Mouse (Mus musculus): ENCODE results near the gene Ckb. TPM values are rescaled to one million over a fixed set of nuclear protein-coding genes. Genes with fewer than 3 reads are reported as not detected.
"Not testable (repeated sequence)": the region's sequence is repeated elsewhere in the genome, so short reads cannot be mapped to it uniquely, and the experiment has no call there.

The Ckb gene
- polyA plus RNA-seq, 2 experiments = 106 to 133 TPM

DNA sequence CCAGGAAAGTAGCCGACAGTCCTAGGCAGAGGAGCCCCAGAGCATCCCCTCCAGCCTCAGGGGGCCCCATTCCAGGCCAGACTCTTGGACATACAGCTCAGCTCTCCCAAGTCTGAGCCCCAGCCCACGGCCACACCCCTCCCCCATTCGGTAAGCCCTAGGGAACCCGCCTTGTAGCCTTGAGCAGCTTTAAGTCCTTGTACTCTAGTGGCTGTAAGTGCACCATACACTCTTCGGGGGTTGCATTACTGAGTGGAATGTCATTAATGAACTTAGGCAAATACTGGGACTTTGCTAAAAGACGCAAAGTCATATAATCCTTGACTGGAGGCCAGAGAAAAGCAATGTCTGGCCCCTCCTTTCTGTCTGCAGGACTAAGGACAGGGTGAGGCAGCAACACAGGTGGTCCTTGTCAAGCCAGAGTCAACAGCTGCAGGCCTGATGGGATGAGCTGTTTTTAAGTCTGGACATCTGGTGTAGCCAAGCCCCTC lies 7.9 kb downstream of the Ckb start:
- peaks cover 5% of the 10 kb centered on the region for H3K36me3 ChIP-seq (ENCODE audit: control insufficient read depth, insufficient read depth, low read length)
- no peak overlapping the region for H3K9ac ChIP-seq (ENCODE audit: low read depth, low read length, severe bottlenecking)
- H3K4me3 ChIP-seq (replicated peaks; ENCODE audit: low read length) = no peak overlapping the region
- H3K9me3 ChIP-seq (ENCODE audit: control insufficient read depth, low read length) = no peaks in the 10 kb centered on the region
- no peak overlapping the region for H3K27ac ChIP-seq (replicated peaks; ENCODE audit: low read depth, low read length)
- TF ChIP-seq POLR2A (IDR thresholded peaks at IDR 0.05; ENCODE audit: borderline replicate concordance, extremely low read depth, insufficient read depth, insufficient read length) = no peak
- H3K4me1 ChIP-seq (ENCODE audit: control insufficient read depth, insufficient read depth, low read length) = peaks cover 9% of the 10 kb centered on the region; the same call in 1 of the 2 replicates
- peak; percentile 63 for ATAC-seq (ENCODE audit: low FRiP score, low read depth)
- DNase-seq (ENCODE audit: low spot score) = peak; percentile 63
- no peak overlapping the region for H3K4me2 ChIP-seq (replicated peaks; ENCODE audit: low read depth, low read length, severe bottlenecking)
- WGBS = 40% methylated on average over 6 of the region's 6 CpGs
- no peaks in the 10 kb centered on the region for H3K27me3 ChIP-seq (ENCODE audit: control insufficient read depth, insufficient read depth, low read length)

- no peak for TF ChIP-seq POLR2A (IDR thresholded peaks at IDR 0.05; ENCODE audit: borderline replicate concordance, extremely low read depth, insufficient read depth, insufficient read length)
- DNase-seq (ENCODE audit: low spot score) (no peak), ATAC-seq (ENCODE audit: low FRiP score, low read depth) (no peak)
- H3K27ac ChIP-seq (replicated peaks; ENCODE audit: low read depth, low read length) = no peak overlapping the region
- H3K27me3 ChIP-seq (ENCODE audit: control insufficient read depth, insufficient read depth, low read length) = no peaks in the 10 kb centered on the region
- H3K4me3 ChIP-seq (replicated peaks; ENCODE audit: low read length) = no peak overlapping the region
- H3K9ac ChIP-seq (ENCODE audit: low read depth, low read length, severe bottlenecking) = no peak overlapping the region
- H3K9me3 ChIP-seq (ENCODE audit: control insufficient read depth, low read length) = no peaks in the 10 kb centered on the region
- H3K4me2 ChIP-seq (replicated peaks; ENCODE audit: low read depth, low read length, severe bottlenecking) = no peak overlapping the region
- H3K4me1 ChIP-seq (ENCODE audit: control insufficient read depth, insufficient read depth, low read length) = peaks cover 3% of the 10 kb centered on the region; the same call in 1 of the 2 replicates
- 67% methylated on average over 17 of the region's 17 CpGs for WGBS
- H3K36me3 ChIP-seq (ENCODE audit: control insufficient read depth, insufficient read depth, low read length) = peaks cover 5% of the 10 kb centered on the region
Measured at GRCm38 (mm10) chr12:111663228-111664143, 8.7 kb downstream of the Ckb start.

- ATAC-seq (ENCODE audit: low FRiP score, low read depth); H3K4me3 ChIP-seq (replicated peaks; ENCODE audit: low read length); DNase-seq (ENCODE audit: low spot score); H3K27me3 ChIP-seq (ENCODE audit: control insufficient read depth, insufficient read depth, low read length); H3K9ac ChIP-seq (ENCODE audit: low read depth, low read length, severe bottlenecking); H3K4me1 ChIP-seq (ENCODE audit: control insufficient read depth, insufficient read depth, low read length); H3K27ac ChIP-seq (replicated peaks; ENCODE audit: low read depth, low read length); H3K4me2 ChIP-seq (replicated peaks; ENCODE audit: low read depth, low read length, severe bottlenecking); H3K9me3 ChIP-seq (ENCODE audit: control insufficient read depth, low read length): not testable (repeated sequence)
- peaks cover 21% of the 10 kb centered on the region for H3K36me3 ChIP-seq (ENCODE audit: control insufficient read depth, insufficient read depth, low read length)
- 95% methylated on average over 11 of the region's 11 CpGs for WGBS
Measured at GRCm38 (mm10) chr12:111661554-111661953, 10.6 kb downstream of the Ckb start.

DNA sequence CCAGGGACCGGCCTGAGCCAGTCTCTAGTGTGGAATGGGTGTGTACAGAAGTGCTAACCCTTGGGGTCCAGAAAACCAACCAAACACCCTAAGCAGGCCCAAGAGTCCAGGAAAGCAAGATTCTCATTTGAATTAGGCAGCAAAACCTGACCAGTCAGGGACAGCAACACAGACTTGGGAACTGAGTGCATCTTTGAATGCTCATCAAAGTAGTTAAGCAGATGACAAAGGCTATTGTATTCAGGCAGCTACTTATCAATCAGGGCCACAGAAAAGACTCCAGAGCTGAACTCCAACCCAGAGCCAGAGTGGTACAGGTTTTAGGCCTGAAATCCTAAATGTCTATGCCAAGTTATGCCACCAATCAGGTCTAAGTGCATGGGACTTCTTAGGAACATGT lies 11.5 kb downstream of the Ckb start:
- Histone ChIP-seq H3K4me3 (replicated peaks; ENCODE audit: low read length) (no peak overlapping the region), H3K27ac (replicated peaks; ENCODE audit: low read depth, low read length) (no peak overlapping the region), H3K9me3 (ENCODE audit: control insufficient read depth, low read length) (no peaks in the 10 kb centered on the region), H3K4me2 (replicated peaks; ENCODE audit: low read depth, low read length, severe bottlenecking) (no peak overlapping the region), H3K9ac (ENCODE audit: low read depth, low read length, severe bottlenecking) (no peak overlapping the region), H3K27me3 (ENCODE audit: control insufficient read depth, insufficient read depth, low read length) (no peaks in the 10 kb centered on the region), H3K36me3 (ENCODE audit: control insufficient read depth, insufficient read depth, low read length) (peaks cover 29% of the 10 kb centered on the region), H3K4me1 (ENCODE audit: control insufficient read depth, insufficient read depth, low read length) (no peaks in the 10 kb centered on the region)
- no peak for TF ChIP-seq POLR2A (IDR thresholded peaks at IDR 0.05; ENCODE audit: borderline replicate concordance, extremely low read depth, insufficient read depth, insufficient read length)
- ATAC-seq (ENCODE audit: low FRiP score, low read depth) (no peak), DNase-seq (ENCODE audit: low spot score) (no peak)
- 96% methylated on average over 1 of the region's 1 CpGs for WGBS

DNA sequence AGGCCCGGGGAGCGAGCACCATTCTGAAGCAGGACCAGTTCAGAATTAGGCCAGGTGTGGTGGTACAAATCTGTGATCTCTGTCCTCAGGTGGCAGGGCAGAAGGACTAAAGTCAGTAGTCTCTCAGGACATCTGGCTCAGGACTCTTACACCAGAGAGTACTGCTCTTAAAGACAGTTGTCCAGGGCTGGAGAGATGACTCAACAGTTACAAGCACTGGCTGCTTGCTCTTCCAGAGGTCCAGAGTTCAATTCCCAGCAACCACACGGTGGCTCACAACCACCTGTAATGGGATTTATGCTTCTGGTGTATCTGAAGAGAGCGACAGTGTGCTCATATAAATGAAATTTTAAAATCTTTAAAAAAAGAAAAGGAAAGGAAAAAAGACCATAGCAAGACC lies 12.8 kb downstream of the Ckb start:
- Histone ChIP-seq H3K9me3 (ENCODE audit: control insufficient read depth, low read length) (no peaks in the 10 kb centered on the region), H3K4me3 (replicated peaks; ENCODE audit: low read length) (no peak overlapping the region), H3K4me2 (replicated peaks; ENCODE audit: low read depth, low read length, severe bottlenecking) (no peak overlapping the region), H3K27me3 (ENCODE audit: control insufficient read depth, insufficient read depth, low read length) (no peaks in the 10 kb centered on the region), H3K4me1 (ENCODE audit: control insufficient read depth, insufficient read depth, low read length) (no peaks in the 10 kb centered on the region), H3K36me3 (ENCODE audit: control insufficient read depth, insufficient read depth, low read length) (peaks cover 42% of the 10 kb centered on the region), H3K9ac (ENCODE audit: low read depth, low read length, severe bottlenecking) (no peak overlapping the region), H3K27ac (replicated peaks; ENCODE audit: low read depth, low read length) (no peak overlapping the region)
- DNase-seq (ENCODE audit: low spot score) (no peak), ATAC-seq (ENCODE audit: low FRiP score, low read depth) (no peak)
- no peak for TF ChIP-seq POLR2A (IDR thresholded peaks at IDR 0.05; ENCODE audit: borderline replicate concordance, extremely low read depth, insufficient read depth, insufficient read length)
- WGBS = 96% methylated on average over 4 of the region's 4 CpGs

Data from limb, embryonic 14.5 days (tissue).